Mouse (Mus musculus) heart, adult 2 months (tissue): ENCODE results near the gene Sat2. TPM values are rescaled to one million over a fixed set of nuclear protein-coding genes. Genes with fewer than 3 reads are reported as not detected.

ENCODE experiments used
- DNase-seq, 2 experiments: peaks; one replicate each; pipeline ENCODE4 v3.0.0; 2021
- H3K27ac ChIP-seq: fragments of 200-600 bp; 2 replicates; pipeline ENCODE4 v1.8.1; 2022
- H3K27me3 ChIP-seq: fragments of 200-500 bp; 2 replicates; pipeline ENCODE4 v1.6.1; 2012; ENCODE audit warnings: mild to moderate bottlenecking, low read length, inconsistent platforms, mixed read lengths; ENCODE audit not compliant: control insufficient read depth, insufficient read depth
- H3K36me3 ChIP-seq: fragments of 200-500 bp; 2 replicates; pipeline ENCODE4 v1.6.1; 2012; ENCODE audit warnings: low read length, inconsistent platforms; ENCODE audit not compliant: control insufficient read depth, insufficient read depth
- H3K4me1 ChIP-seq: fragments of 200-500 bp; 2 replicates; pipeline ENCODE4 v1.6.1; 2011; ENCODE audit warnings: low read length; ENCODE audit not compliant: control insufficient read depth, insufficient read depth
- H3K4me3 ChIP-seq: fragments of 200-600 bp; 2 replicates; pipeline ENCODE4 v1.8.1; 2022
- H3K79me2 ChIP-seq: fragments of 200-500 bp; replicated peaks from 2 replicates; pipeline ENCODE4 v1.6.1; 2012; ENCODE audit warnings: mild to moderate bottlenecking, inconsistent platforms, low read length, moderate library complexity, mixed read lengths; ENCODE audit not compliant: control insufficient read depth, insufficient read depth
- H3K9ac ChIP-seq: fragments of 200-500 bp; 2 replicates; pipeline ENCODE4 v1.6.1; 2012; ENCODE audit warnings: low read depth, mild to moderate bottlenecking, control low read depth, inconsistent platforms, low read length, mixed read lengths
- CTCF ChIP-seq: fragments of 200-600 bp; IDR thresholded peaks from 2 replicates; pipeline ENCODE4 v1.8.1; 2022; ENCODE audit warnings: antibody characterized with exemption, mild to moderate bottlenecking, moderate library complexity
- EP300 ChIP-seq: fragments of 200-500 bp; IDR thresholded peaks from 2 replicates; pipeline ENCODE4 v1.6.1; 2011; ENCODE audit warnings: low read depth, low read length, control low read depth; ENCODE audit not compliant: insufficient read depth
- POLR2A ChIP-seq: fragments of 200-500 bp; IDR thresholded peaks from 2 replicates; pipeline ENCODE4 v1.6.1; 2011; ENCODE audit warnings: mild to moderate bottlenecking, low read depth, low read length, control low read depth; ENCODE audit not compliant: insufficient read depth
- WGBS: fragments of 180-500 bp; shearing (Covaris S2); methylation state at CpG from one replicate; pipeline ENCODE4 v1.1.7; 2018; 5-methylcytosine and 5-hydroxymethylcytosine counted together
- intact Hi-C: fragments of 180-260 bp; cut with DNase I; formaldehyde crosslinking; loops from one replicate; pipeline ENCODE4 v1.15.1; 2025
- polyA plus RNA-seq: library from polyadenylated mRNA; depleted of rRNA; stranded (reverse); fragments of >200 nt; gene quantifications from 2 replicates; pipeline ENCODE4 v1.2.3, GENCODE M21; 2012
- total RNA-seq, 2 experiments: library from RNA; stranded (reverse); gene quantifications; 2 replicates each; pipeline ENCODE4 v1.2.3; 2021

Gene Sat2
- total and polyA plus RNA-seq, 3 experiments = 1.8 to 4.5 (median 1.9) TPM

GRCm38 (mm10) chr11:69657462-69657881 is 35.6 kb downstream of the Sat2 start:
- no peaks in the 10 kb centered on the region for H3K27me3 ChIP-seq
- no peak overlapping the region for H3K27ac ChIP-seq
- DNase-seq = no peak
- no peaks in the 10 kb centered on the region for H3K79me2 ChIP-seq
- no peak overlapping the region for H3K4me3 ChIP-seq
- H3K4me1 ChIP-seq = peaks cover 2% of the 10 kb centered on the region
- intact Hi-C loops = loop anchor here (2.0 kb wide), 1 partner anchor 29 kb away; no protein-coding TSS in a partner anchor
- no peak for TF ChIP-seq CTCF
- 0 out of 2 replicates have a peak, but pooled peaks have one; percentile 0 for TF ChIP-seq EP300
- H3K36me3 ChIP-seq = no peaks in the 10 kb centered on the region
- H3K9ac ChIP-seq = no peak overlapping the region
- 86% methylated on average over 15 of the region's 15 CpGs for WGBS

DNA sequence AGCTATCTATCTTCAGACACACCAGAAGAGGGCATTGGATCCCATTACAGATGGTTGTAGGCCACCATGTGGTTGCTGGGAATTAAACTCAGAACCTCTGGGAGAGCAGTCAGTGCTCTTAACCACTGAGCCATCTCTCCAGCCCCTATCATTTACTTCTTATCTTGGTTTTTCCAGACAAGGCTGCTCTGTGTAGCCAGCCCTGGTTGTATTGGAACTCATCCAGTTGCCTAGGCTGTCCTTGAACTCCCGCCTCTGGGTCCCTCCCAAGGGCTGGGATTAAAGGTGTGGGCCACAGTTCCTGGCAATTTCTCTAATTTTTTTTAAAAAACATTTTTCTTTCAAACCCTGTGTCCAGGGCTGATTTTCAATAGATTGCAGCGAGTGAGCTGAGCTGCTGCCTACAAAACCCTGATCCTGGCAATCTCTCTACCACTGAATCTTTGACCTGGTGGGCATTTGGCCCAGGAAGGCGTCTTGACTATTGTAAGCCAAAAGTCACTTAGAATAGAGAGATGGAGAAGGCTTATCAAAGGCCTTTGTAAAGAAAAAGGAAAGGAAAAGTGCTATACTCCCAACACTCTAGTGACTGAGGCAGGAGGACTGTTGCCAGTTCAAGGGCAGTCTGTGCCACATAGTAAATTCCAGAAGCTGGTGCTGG is 39.5 kb downstream of the Sat2 start:
- Histone ChIP-seq H3K27me3 (no peaks in the 10 kb centered on the region), H3K4me3 (peak overlapping the region; percentile 79), H3K9ac (no peak overlapping the region), H3K4me1 (peaks cover 6% of the 10 kb centered on the region), H3K79me2 (no peaks in the 10 kb centered on the region), H3K27ac (peak overlapping the region; percentile 98), H3K36me3 (no peaks in the 10 kb centered on the region)
- 36% methylated on average over 3 of the region's 3 CpGs for WGBS
- TF ChIP-seq CTCF (no peak), POLR2A (no peak), EP300 (no peak)
- no peak for DNase-seq
- intact Hi-C loops = no loop called here

DNA sequence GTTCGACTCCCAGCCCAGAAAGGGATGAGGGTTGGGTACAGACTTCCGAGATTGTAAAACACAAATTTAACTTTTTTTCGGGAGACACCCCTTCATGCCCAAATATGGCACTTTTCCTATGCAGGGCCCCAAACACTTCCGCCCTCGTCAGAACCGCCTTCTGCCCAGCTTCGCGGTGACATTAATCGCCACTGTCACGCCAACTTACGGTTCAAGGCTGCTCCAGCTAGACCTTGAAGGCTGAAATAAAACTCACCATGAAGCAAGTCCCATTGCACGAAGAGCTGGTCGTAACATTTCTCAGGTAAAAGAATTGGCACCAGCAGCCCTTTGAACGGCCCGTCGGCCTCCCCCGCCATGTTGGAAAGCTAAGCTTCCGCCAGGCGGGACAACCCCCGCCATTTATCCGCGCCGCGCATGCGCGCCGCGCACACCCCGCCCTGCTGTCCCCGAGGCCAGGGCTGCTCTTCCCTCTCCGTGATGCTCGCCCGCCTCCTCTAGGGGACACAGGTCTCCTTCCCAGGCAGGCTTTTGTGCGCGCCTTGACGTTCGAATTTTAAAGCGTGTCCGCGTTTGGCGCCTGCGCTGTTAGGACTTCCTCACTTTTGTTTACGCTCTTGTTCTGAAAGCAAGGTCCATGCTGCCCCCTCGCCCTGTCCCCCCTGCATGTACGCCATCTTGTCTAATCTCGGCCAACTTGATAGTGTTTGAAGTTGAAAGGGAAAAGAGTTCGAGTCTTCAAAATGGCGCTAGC is 40.6 kb downstream of the Sat2 start, which contains the start of gene Mpdu1:
TSS of gene Mpdu1 (minus strand) at position 430 of the 754 bp plus-strand sequence.
- Histone ChIP-seq H3K4me3 (peak within 1 kb of the TSS; percentile 79), H3K9ac (peak within 1 kb of the TSS; percentile 55), H3K79me2 (no peaks in the 10 kb centered on the region), H3K4me1 (peaks cover 6% of the 10 kb centered on the region), H3K27me3 (no peaks in the 10 kb centered on the region), H3K36me3 (no peaks in the 10 kb centered on the region), H3K27ac (peak within 1 kb of the TSS; percentile 98)
- TF ChIP-seq EP300 = peak; percentile 56
- TF ChIP-seq CTCF = peak; percentile 67
- TF ChIP-seq POLR2A = peak; percentile 92
- WGBS = under 1% methylated on average over 48 of the region's 48 CpGs
- intact Hi-C loops = no loop called here
- DNase-seq = peak; percentile 93 to 97

DNA sequence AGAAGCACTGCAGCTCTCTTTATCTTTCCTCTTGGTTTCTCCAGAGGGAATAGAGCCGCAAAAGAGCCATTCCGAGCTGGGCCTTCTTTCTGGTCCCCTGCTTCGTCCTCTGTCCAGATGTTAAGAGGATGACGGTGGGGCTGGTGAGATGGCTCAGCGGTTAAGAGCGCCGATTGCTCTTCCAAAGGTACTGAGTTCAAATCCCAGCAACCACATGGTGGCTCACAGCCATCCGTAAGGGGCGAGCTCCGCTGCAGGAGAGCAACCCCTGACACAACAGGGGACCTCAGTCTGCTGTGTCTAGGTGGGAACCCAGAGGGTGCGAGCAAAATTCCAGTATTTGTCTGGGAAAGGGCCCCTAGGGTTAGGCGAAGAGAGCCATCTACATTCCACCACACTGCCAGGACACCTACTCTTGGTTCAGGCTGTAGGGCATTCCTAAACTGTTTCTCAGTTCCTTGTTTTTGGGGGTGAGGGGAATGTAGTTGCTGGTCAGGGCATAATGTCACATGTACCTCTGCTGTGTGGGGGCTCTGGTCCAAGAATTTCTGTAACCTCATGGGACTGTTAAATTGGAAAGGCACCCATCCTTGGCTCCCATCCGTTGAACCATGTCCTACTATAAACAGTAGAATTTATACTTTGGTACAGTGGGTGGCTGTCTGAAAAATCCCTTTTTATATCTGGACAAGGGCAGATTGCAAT is 41.3 kb downstream of the Sat2 start:
- TF ChIP-seq CTCF (no peak), EP300 (no peak), POLR2A (no peak)
- 54% methylated on average over 13 of the region's 13 CpGs for WGBS
- no peak for DNase-seq
- peak overlapping the region; percentile 23 for H3K9ac ChIP-seq
- peak overlapping the region; percentile 98 for H3K27ac ChIP-seq
- H3K36me3 ChIP-seq = no peaks in the 10 kb centered on the region; the same call in 1 of the 2 replicates
- H3K4me1 ChIP-seq = peaks cover 6% of the 10 kb centered on the region
- H3K79me2 ChIP-seq = no peaks in the 10 kb centered on the region
- H3K4me3 ChIP-seq = peak overlapping the region; percentile 79
- intact Hi-C loops = no loop called here
- no peaks in the 10 kb centered on the region for H3K27me3 ChIP-seq

- no peak overlapping the region for H3K9ac ChIP-seq
- WGBS = 47% methylated on average over 6 of the region's 6 CpGs
Measured at GRCm38 (mm10) chr11:69663795-69664194, 42.0 kb downstream of the Sat2 start.

More at GRCm38 (mm10) chr11:69663795-69664194, 42.0 kb downstream of the Sat2 start:
- Histone ChIP-seq H3K79me2 (no peaks in the 10 kb centered on the region), H3K4me3 (no peak overlapping the region), H3K4me1 (peaks cover 6% of the 10 kb centered on the region), H3K27ac (peak overlapping the region; percentile 98; the same call in 1 of the 2 replicates), H3K27me3 (no peaks in the 10 kb centered on the region), H3K36me3 (no peaks in the 10 kb centered on the region; the same call in 1 of the 2 replicates)
- intact Hi-C loops = no loop called here
- peak; percentile 40 to 41 for DNase-seq
- TF ChIP-seq EP300 = peak; percentile 63; the same call in 1 of the 2 replicates
- TF ChIP-seq CTCF = no peak
